Mouse (Mus musculus): ENCODE measurements around the gene Ksr2.

Ksr2 gene

GRCm38 (mm10) chr5:117731311-117731710 lies 317.5 kb downstream of the Ksr2 start:
- no peaks in the 10 kb centered on the region for H3K4me1 ChIP-seq (replicated peaks; ENCODE audit: low read depth, low read length)
- no peaks in the 10 kb centered on the region for H3K9me3 ChIP-seq (ENCODE audit: low read length)
- H3K4me3 ChIP-seq (replicated peaks; ENCODE audit: low read length): no peak overlapping the region
- no peaks in the 10 kb centered on the region for H3K36me3 ChIP-seq (ENCODE audit: insufficient read depth, low read length)
- no peaks in the 10 kb centered on the region for H3K27me3 ChIP-seq (ENCODE audit: insufficient read depth, low read length)
- no peak for TF ChIP-seq CTCF (conservative IDR thresholded peaks at IDR 0.05; ENCODE audit: low read length)
- no peak for TF ChIP-seq NANOG (IDR thresholded peaks at IDR 0.05; ENCODE audit: borderline replicate concordance, low read length)
- no peak for TF ChIP-seq POU5F1 (IDR thresholded peaks at IDR 0.05; ENCODE audit: borderline replicate concordance, low read length)

- no peaks in the 10 kb centered on the region for H3K27me3 ChIP-seq (ENCODE audit: insufficient read depth, low read length)
- H3K4me3 ChIP-seq (replicated peaks; ENCODE audit: low read length): no peak overlapping the region
- H3K4me1 ChIP-seq (replicated peaks; ENCODE audit: low read depth, low read length): peaks cover 13% of the 10 kb centered on the region
- no peak for TF ChIP-seq POU5F1 (IDR thresholded peaks at IDR 0.05; ENCODE audit: borderline replicate concordance, low read length)
- TF ChIP-seq NANOG (IDR thresholded peaks at IDR 0.05; ENCODE audit: borderline replicate concordance, low read length): no peak
- no peak for TF ChIP-seq CTCF (conservative IDR thresholded peaks at IDR 0.05; ENCODE audit: low read length)
- no peaks in the 10 kb centered on the region for H3K9me3 ChIP-seq (ENCODE audit: low read length)
- H3K36me3 ChIP-seq (ENCODE audit: insufficient read depth, low read length): no peaks in the 10 kb centered on the region
These were observed 330.9 kb downstream of the Ksr2 start for GRCm38 (mm10) chr5:117744654-117745178.

GRCm38 (mm10) chr5:117749353-117749752 lies 335.6 kb downstream of the Ksr2 start:
- Histone ChIP-seq H3K4me1 (replicated peaks; ENCODE audit: low read depth, low read length) (peaks cover 15% of the 10 kb centered on the region), H3K4me3 (replicated peaks; ENCODE audit: low read length) (no peak overlapping the region), H3K27me3 (ENCODE audit: insufficient read depth, low read length) (peaks cover 13% of the 10 kb centered on the region), H3K36me3 (ENCODE audit: insufficient read depth, low read length) (no peaks in the 10 kb centered on the region), H3K9me3 (ENCODE audit: low read length) (no peaks in the 10 kb centered on the region)
- no peak; the same call in 1 of the 2 replicates for TF ChIP-seq NANOG (IDR thresholded peaks at IDR 0.05; ENCODE audit: borderline replicate concordance, low read length)
- no peak for TF ChIP-seq CTCF (conservative IDR thresholded peaks at IDR 0.05; ENCODE audit: low read length)
- no peak for TF ChIP-seq POU5F1 (IDR thresholded peaks at IDR 0.05; ENCODE audit: borderline replicate concordance, low read length)

GRCm38 (mm10) chr5:117757696-117758482 lies 344.1 kb downstream of the Ksr2 start:
- TF ChIP-seq POU5F1 (IDR thresholded peaks at IDR 0.05; ENCODE audit: borderline replicate concordance, low read length) (no peak), CTCF (conservative IDR thresholded peaks at IDR 0.05; ENCODE audit: low read length) (no peak), NANOG (IDR thresholded peaks at IDR 0.05; ENCODE audit: borderline replicate concordance, low read length) (no peak)
- H3K4me1 ChIP-seq (replicated peaks; ENCODE audit: low read depth, low read length): peaks cover 8% of the 10 kb centered on the region
- H3K36me3 ChIP-seq (ENCODE audit: insufficient read depth, low read length): no peaks in the 10 kb centered on the region
- H3K9me3 ChIP-seq (ENCODE audit: low read length): no peaks in the 10 kb centered on the region
- no peak overlapping the region for H3K4me3 ChIP-seq (replicated peaks; ENCODE audit: low read length)
- no peaks in the 10 kb centered on the region for H3K27me3 ChIP-seq (ENCODE audit: insufficient read depth, low read length)

- peak; percentile 82 for TF ChIP-seq CTCF (conservative IDR thresholded peaks at IDR 0.05; ENCODE audit: low read length)
- TF ChIP-seq NANOG (IDR thresholded peaks at IDR 0.05; ENCODE audit: borderline replicate concordance, low read length): no peak
- TF ChIP-seq POU5F1 (IDR thresholded peaks at IDR 0.05; ENCODE audit: borderline replicate concordance, low read length): no peak
- peaks cover 3% of the 10 kb centered on the region for H3K4me1 ChIP-seq (replicated peaks; ENCODE audit: low read depth, low read length)
- H3K36me3 ChIP-seq (ENCODE audit: insufficient read depth, low read length): no peaks in the 10 kb centered on the region
- H3K4me3 ChIP-seq (replicated peaks; ENCODE audit: low read length): no peak overlapping the region
- H3K9me3 ChIP-seq (ENCODE audit: low read length): no peaks in the 10 kb centered on the region
- H3K27me3 ChIP-seq (ENCODE audit: insufficient read depth, low read length): no peaks in the 10 kb centered on the region
These were observed 347.5 kb downstream of the Ksr2 start for GRCm38 (mm10) chr5:117761181-117761832.

GRCm38 (mm10) chr5:117764496-117764895 lies 350.7 kb downstream of the Ksr2 start:
- Histone ChIP-seq H3K9me3 (ENCODE audit: low read length) (no peaks in the 10 kb centered on the region), H3K4me3 (replicated peaks; ENCODE audit: low read length) (no peak overlapping the region), H3K4me1 (replicated peaks; ENCODE audit: low read depth, low read length) (no peaks in the 10 kb centered on the region), H3K36me3 (ENCODE audit: insufficient read depth, low read length) (no peaks in the 10 kb centered on the region), H3K27me3 (ENCODE audit: insufficient read depth, low read length) (no peaks in the 10 kb centered on the region)
- TF ChIP-seq NANOG (IDR thresholded peaks at IDR 0.05; ENCODE audit: borderline replicate concordance, low read length): no peak

GRCm38 (mm10) chr5:117779175-117779574 lies 365.4 kb downstream of the Ksr2 start:
- Histone ChIP-seq H3K9me3 (ENCODE audit: low read length) (peaks cover 7% of the 10 kb centered on the region), H3K4me1 (replicated peaks; ENCODE audit: low read depth, low read length) (0 out of 2 replicates have a peak, but pooled peaks cover 5% of the 10 kb centered on the region), H3K36me3 (ENCODE audit: insufficient read depth, low read length) (no peaks in the 10 kb centered on the region), H3K4me3 (replicated peaks; ENCODE audit: low read length) (no peak overlapping the region), H3K27me3 (ENCODE audit: insufficient read depth, low read length) (peaks cover 10% of the 10 kb centered on the region; the same call in 1 of the 2 replicates)
- TF ChIP-seq POU5F1 (IDR thresholded peaks at IDR 0.05; ENCODE audit: borderline replicate concordance, low read length) (no peak), CTCF (conservative IDR thresholded peaks at IDR 0.05; ENCODE audit: low read length) (no peak), NANOG (IDR thresholded peaks at IDR 0.05; ENCODE audit: borderline replicate concordance, low read length) (no peak)

GRCm38 (mm10) chr5:117780681-117781080 lies 366.9 kb downstream of the Ksr2 start, which contains the start of gene Nos1:
TSS of gene Nos1 (plus strand) at chr5:117781032.
- 0 out of 2 replicates have a peak within 1 kb of the TSS, but pooled peaks have one; percentile 10 for H3K4me3 ChIP-seq (replicated peaks; ENCODE audit: low read length)
- TF ChIP-seq CTCF (conservative IDR thresholded peaks at IDR 0.05; ENCODE audit: low read length): no peak
- no peak for TF ChIP-seq POU5F1 (IDR thresholded peaks at IDR 0.05; ENCODE audit: borderline replicate concordance, low read length)
- no peak for TF ChIP-seq NANOG (IDR thresholded peaks at IDR 0.05; ENCODE audit: borderline replicate concordance, low read length)
- H3K27me3 ChIP-seq (ENCODE audit: insufficient read depth, low read length): peaks cover 10% of the 10 kb centered on the region; the same call in 1 of the 2 replicates
- 0 out of 2 replicates have a peak, but pooled peaks cover 5% of the 10 kb centered on the region for H3K4me1 ChIP-seq (replicated peaks; ENCODE audit: low read depth, low read length)
- H3K9me3 ChIP-seq (ENCODE audit: low read length): peaks cover 15% of the 10 kb centered on the region
- H3K36me3 ChIP-seq (ENCODE audit: insufficient read depth, low read length): no peaks in the 10 kb centered on the region
